Mouse (Mus musculus) ES-Bruce4 (cell line): ENCODE measurements around the gene Polr2g.

Experiments
- CTCF ChIP-seq: IDR thresholded peaks from one replicate; pipeline ENCODE4 v1.8.1; 2011; ENCODE audit warnings: low read depth, low read length
- POLR2A ChIP-seq: IDR thresholded peaks from one replicate; pipeline ENCODE4 v1.8.1; 2011; ENCODE audit warnings: low read length; ENCODE audit not compliant: insufficient read depth

DNA sequence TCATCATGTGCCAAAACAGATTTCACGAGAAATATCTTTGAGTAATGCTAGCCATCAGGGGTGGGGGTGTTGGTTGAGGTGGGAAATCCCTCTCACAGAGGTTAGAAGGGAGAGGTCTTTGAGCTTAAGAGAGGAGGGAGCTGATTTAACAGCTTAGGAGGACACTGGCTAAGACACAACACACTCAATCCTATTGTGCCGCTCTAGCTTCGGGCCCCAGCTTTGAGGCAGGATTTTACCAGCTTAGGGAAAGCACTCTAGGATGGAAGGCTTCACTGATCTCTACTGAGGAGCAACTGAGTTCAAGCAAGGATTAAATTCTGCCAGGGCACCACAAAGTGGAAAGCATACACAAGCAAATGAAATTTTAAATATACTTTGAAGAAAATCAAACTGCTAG lies 18.6 kb upstream of the Polr2g start:
- TF ChIP-seq POLR2A: no peak
- TF ChIP-seq CTCF: no peak
